Comparison of ENCODE assay signal across 18 mouse cellular contexts in genomic region chr14:20713832-20714231, GRCm38 (mm10). TPM values are rescaled to one million over a fixed set of nuclear protein-coding genes. Genes with fewer than 3 reads are reported as not detected.
DNase-seq lines count a peak whose midpoint lies in the region; ATAC-seq lines count a peak whose summit lies in the region.
"Had no signal": no experiment of that assay in that cellular context is flagged by ENCODE, and none has a peak within 500 bp of the region (broad histone marks: within the 10 kb centered on the region; RNA-seq: fewer than 3 reads in every experiment).

No protein-coding gene starts in this region.

- peaks cover 90% of the 10 kb centered on the region for H3K36me3 ChIP-seq in heart, embryonic 12.5 days
- H3K36me3 ChIP-seq in neural tube, embryonic 13.5 days = peaks cover 91% of the 10 kb centered on the region
- peaks cover 85% of the 10 kb centered on the region for H3K36me3 ChIP-seq in neural tube, embryonic 15.5 days
- peaks cover 73% of the 10 kb centered on the region for H3K36me3 ChIP-seq in stomach, embryonic 15.5 days

- WGBS in heart, embryonic 12.5 days = 31% methylated on average over 11 of the region's 11 CpGs
- 76% methylated on average over 11 of the region's 11 CpGs for WGBS in neural tube, embryonic 13.5 days
- 81% methylated on average over 11 of the region's 11 CpGs for WGBS in neural tube, embryonic 15.5 days
- WGBS in stomach, embryonic 15.5 days = 65% methylated on average over 11 of the region's 11 CpGs

- peak overlapping the region; percentile 89 for H3K27ac ChIP-seq in heart, embryonic 12.5 days (ENCODE audit: poor library complexity, severe bottlenecking)
- no peak overlapping the region for H3K27ac ChIP-seq in neural tube, embryonic 13.5 days (replicated peaks)
- H3K27ac ChIP-seq in neural tube, embryonic 15.5 days (replicated peaks) = no peak overlapping the region
- peak overlapping the region; percentile 57; the same call in 1 of the 2 replicates for H3K27ac ChIP-seq in stomach, embryonic 15.5 days
- H3K27ac ChIP-seq: embryonic facial prominence, embryonic 13.5 days; gastrocnemius, adult 2 months had no signal

- DNase-seq in heart, adult 9 months (ENCODE audit: low spot score in 2 of 2) = no peak
- DNase-seq in cerebellum, adult 8-10 months = no peak
- DNase-seq: adrenal gland, postnatal 25 days; cerebellum, adult 2 months; gastrocnemius, adult 2 months; kidney, adult 9 months; kidney, postnatal 36 days; layer of hippocampus, adult 9-11 months; lung, embryonic 14.5 days; lung, postnatal 4 days had no signal

- peaks cover 40% of the 10 kb centered on the region for H3K4me1 ChIP-seq in heart, embryonic 12.5 days (replicated peaks)
- peaks cover 13% of the 10 kb centered on the region for H3K4me1 ChIP-seq in neural tube, embryonic 13.5 days (replicated peaks)
- H3K4me1 ChIP-seq in neural tube, embryonic 15.5 days = peaks cover 14% of the 10 kb centered on the region
- peaks cover 9% of the 10 kb centered on the region for H3K4me1 ChIP-seq in stomach, embryonic 15.5 days

- H3K9me3 ChIP-seq in heart, embryonic 12.5 days (replicated peaks) = no peaks in the 10 kb centered on the region
- no peaks in the 10 kb centered on the region for H3K9me3 ChIP-seq in neural tube, embryonic 13.5 days
- H3K9me3 ChIP-seq in neural tube, embryonic 15.5 days (replicated peaks) = no peaks in the 10 kb centered on the region
- no peaks in the 10 kb centered on the region for H3K9me3 ChIP-seq in stomach, embryonic 15.5 days
- H3K9me3 ChIP-seq: embryonic facial prominence, embryonic 13.5 days had no signal

- no peaks in the 10 kb centered on the region for H3K27me3 ChIP-seq in heart, embryonic 12.5 days (replicated peaks)
- no peaks in the 10 kb centered on the region for H3K27me3 ChIP-seq in neural tube, embryonic 13.5 days
- H3K27me3 ChIP-seq in neural tube, embryonic 15.5 days (replicated peaks) = no peaks in the 10 kb centered on the region
- H3K27me3 ChIP-seq in stomach, embryonic 15.5 days (replicated peaks) = no peaks in the 10 kb centered on the region
- H3K27me3 ChIP-seq: embryonic facial prominence, embryonic 13.5 days; Patski had no signal

- peak overlapping the region; percentile 61 for H3K9ac ChIP-seq in heart, embryonic 12.5 days
- no peak overlapping the region for H3K9ac ChIP-seq in neural tube, embryonic 13.5 days
- no peak overlapping the region for H3K9ac ChIP-seq in neural tube, embryonic 15.5 days (replicated peaks)
- H3K9ac ChIP-seq in stomach, embryonic 15.5 days = no peak overlapping the region
- H3K9ac ChIP-seq: embryonic facial prominence, embryonic 13.5 days; lung, embryonic 14.5 days had no signal

- H3K4me2 ChIP-seq in heart, embryonic 12.5 days = peak overlapping the region; percentile 41
- no peak overlapping the region for H3K4me2 ChIP-seq in neural tube, embryonic 13.5 days
- H3K4me2 ChIP-seq in neural tube, embryonic 15.5 days = no peak overlapping the region
- H3K4me2 ChIP-seq in stomach, embryonic 15.5 days = no peak overlapping the region
- H3K4me2 ChIP-seq: embryonic facial prominence, embryonic 13.5 days; lung, embryonic 14.5 days; midbrain, embryonic 11.5 days had no signal

- ATAC-seq in heart, embryonic 12.5 days (ENCODE audit: insufficient number of reproducible peaks, low FRiP score) = peak; percentile 65
- 0 out of 2 replicates have a peak, but pooled peaks have one; percentile 20 for ATAC-seq in neural tube, embryonic 13.5 days (ENCODE audit: low read depth)
- ATAC-seq in neural tube, embryonic 15.5 days (ENCODE audit: low FRiP score) = no peak
- ATAC-seq in stomach, embryonic 15.5 days (ENCODE audit: insufficient read depth, low FRiP score, low read depth) = peak; percentile 58
- no peak for ATAC-seq in megakaryocyte progenitor cell, adult 5-6 weeks (replicated peaks; ENCODE audit: poor library complexity)
- ATAC-seq: Patski had no signal

- H3K4me3 ChIP-seq in heart, embryonic 12.5 days = no peak overlapping the region
- no peak overlapping the region for H3K4me3 ChIP-seq in neural tube, embryonic 13.5 days
- no peak overlapping the region for H3K4me3 ChIP-seq in neural tube, embryonic 15.5 days (replicated peaks)
- no peak overlapping the region for H3K4me3 ChIP-seq in stomach, embryonic 15.5 days (replicated peaks)
- H3K4me3 ChIP-seq: embryonic facial prominence, embryonic 13.5 days; gastrocnemius, adult 2 months had no signal

RNA-seq across cellular contexts. Expression of gene Zswim8, which starts 6.5 kb away (rescaled TPM):
- polyA plus RNA-seq in heart, embryonic 12.5 days (2016; fragmentation: Nextera tagmentation; extraction: Ambion mirVana) = 32.4 and 34.0 TPM in 2 replicates
- 51.4 and 51.5 TPM in 2 replicates for polyA plus RNA-seq in neural tube, embryonic 13.5 days (2015; fragmentation: Nextera tagmentation; extraction: Ambion mirVana)
- polyA plus RNA-seq in neural tube, embryonic 15.5 days (2015; fragmentation: Nextera tagmentation; extraction: Ambion mirVana) = 39.1 and 43.0 TPM in 2 replicates
- 27.3 and 28.0 TPM in 2 replicates for polyA plus RNA-seq in stomach, embryonic 15.5 days (2015; fragmentation: Nextera tagmentation; extraction: Ambion mirVana)
- 19.5 and 23.4 TPM in 2 replicates for total RNA-seq in megakaryocyte progenitor cell, adult 5-6 weeks (2015)
- 19.1 and 23.5 TPM in 2 replicates for total RNA-seq in megakaryocyte progenitor cell, adult 5-6 weeks (2017)

RNA-seq across cellular contexts. Expression of gene Chchd1, which starts 11.0 kb away (rescaled TPM):
- polyA plus RNA-seq in heart, embryonic 12.5 days (2016; fragmentation: Nextera tagmentation; extraction: Ambion mirVana) = 232 and 236 TPM in 2 replicates
- polyA plus RNA-seq in neural tube, embryonic 13.5 days (2015; fragmentation: Nextera tagmentation; extraction: Ambion mirVana) = 191 and 218 TPM in 2 replicates
- 173 and 194 TPM in 2 replicates for polyA plus RNA-seq in neural tube, embryonic 15.5 days (2015; fragmentation: Nextera tagmentation; extraction: Ambion mirVana)
- 192 and 202 TPM in 2 replicates for polyA plus RNA-seq in stomach, embryonic 15.5 days (2015; fragmentation: Nextera tagmentation; extraction: Ambion mirVana)
- total RNA-seq in megakaryocyte progenitor cell, adult 5-6 weeks (2015) = 163 and 169 TPM in 2 replicates
- 104 and 110 TPM in 2 replicates for total RNA-seq in megakaryocyte progenitor cell, adult 5-6 weeks (2017)

RNA-seq across cellular contexts. Expression of gene Fut11, which starts 19.1 kb away (rescaled TPM):
- polyA plus RNA-seq in heart, embryonic 12.5 days (2016; fragmentation: Nextera tagmentation; extraction: Ambion mirVana) = 20.4 and 21.2 TPM in 2 replicates
- polyA plus RNA-seq in neural tube, embryonic 13.5 days (2015; fragmentation: Nextera tagmentation; extraction: Ambion mirVana) = 28.3 and 29.1 TPM in 2 replicates
- 30.0 and 31.5 TPM in 2 replicates for polyA plus RNA-seq in neural tube, embryonic 15.5 days (2015; fragmentation: Nextera tagmentation; extraction: Ambion mirVana)
- polyA plus RNA-seq in stomach, embryonic 15.5 days (2015; fragmentation: Nextera tagmentation; extraction: Ambion mirVana) = 27.1 and 28.5 TPM in 2 replicates
- total RNA-seq in megakaryocyte progenitor cell, adult 5-6 weeks (2015) = 14.3 and 15.3 TPM in 2 replicates
- 5.3 and 5.7 TPM in 2 replicates for total RNA-seq in megakaryocyte progenitor cell, adult 5-6 weeks (2017)

RNA-seq across cellular contexts. Expression of gene Ndst2, which starts 20.5 kb away (rescaled TPM):
- polyA plus RNA-seq in heart, embryonic 12.5 days (2016; fragmentation: Nextera tagmentation; extraction: Ambion mirVana) = 17.9 and 18.8 TPM in 2 replicates
- polyA plus RNA-seq in neural tube, embryonic 13.5 days (2015; fragmentation: Nextera tagmentation; extraction: Ambion mirVana) = 17.4 and 20.8 TPM in 2 replicates
- polyA plus RNA-seq in neural tube, embryonic 15.5 days (2015; fragmentation: Nextera tagmentation; extraction: Ambion mirVana) = 17.1 and 19.3 TPM in 2 replicates
- polyA plus RNA-seq in stomach, embryonic 15.5 days (2015; fragmentation: Nextera tagmentation; extraction: Ambion mirVana) = 22.3 and 25.5 TPM in 2 replicates
- total RNA-seq in megakaryocyte progenitor cell, adult 5-6 weeks (2015) = 21.2 and 30.7 TPM in 2 replicates
- 6.6 and 8.5 TPM in 2 replicates for total RNA-seq in megakaryocyte progenitor cell, adult 5-6 weeks (2017)

RNA-seq across cellular contexts. Expression of gene Sec24c, which starts 39.7 kb away (rescaled TPM):
- polyA plus RNA-seq in heart, embryonic 12.5 days (2016; fragmentation: Nextera tagmentation; extraction: Ambion mirVana) = 93.4 and 97.4 TPM in 2 replicates
- 89.6 and 94.6 TPM in 2 replicates for polyA plus RNA-seq in neural tube, embryonic 13.5 days (2015; fragmentation: Nextera tagmentation; extraction: Ambion mirVana)
- polyA plus RNA-seq in neural tube, embryonic 15.5 days (2015; fragmentation: Nextera tagmentation; extraction: Ambion mirVana) = 84.3 and 87.4 TPM in 2 replicates
- 81.1 and 90.2 TPM in 2 replicates for polyA plus RNA-seq in stomach, embryonic 15.5 days (2015; fragmentation: Nextera tagmentation; extraction: Ambion mirVana)
- total RNA-seq in megakaryocyte progenitor cell, adult 5-6 weeks (2015) = 40.1 and 40.5 TPM in 2 replicates
- total RNA-seq in megakaryocyte progenitor cell, adult 5-6 weeks (2017) = 88.7 and 97.9 TPM in 2 replicates

Comparison
In these comparisons a context has a peak if more than half of its experiments do, and no peak if none do; other contexts are left out.
1. ATAC-seq: peak in heart, embryonic 12.5 days (single experiment), neural tube, embryonic 13.5 days (single experiment) and stomach, embryonic 15.5 days (single experiment); none in neural tube, embryonic 15.5 days (single experiment) and megakaryocyte progenitor cell, adult 5-6 weeks (single experiment).
2. H3K27ac ChIP-seq: peak in heart, embryonic 12.5 days (single experiment) and stomach, embryonic 15.5 days (single experiment); none in neural tube, embryonic 13.5 days (single experiment) and neural tube, embryonic 15.5 days (single experiment).